Mouse (Mus musculus): ENCODE data around the gene Gm4869. TPM values are rescaled to one million over a fixed set of nuclear protein-coding genes. Genes with fewer than 3 reads are reported as not detected.
"Not testable (repeated sequence)": the region's sequence is repeated elsewhere in the genome, so short reads cannot be mapped to it uniquely, and the experiment has no call there.

Gene Gm4869
- polyA plus RNA-seq, 1 experiment from 2014 or later, result not detected

- 25% methylated on average over 14 of the region's 14 CpGs for WGBS
- ATAC-seq, result no peak
- Histone ChIP-seq H3K4me1 (ENCODE audit: control insufficient read depth, insufficient read depth, low read length) (peaks cover 29% of the 10 kb centered on the region), H3K27me3 (replicated peaks; ENCODE audit: control insufficient read depth, insufficient read depth, low read length) (no peaks in the 10 kb centered on the region), H3K4me2 (ENCODE audit: low read depth, low read length) (peak overlapping the region; percentile 50), H3K36me3 (ENCODE audit: control insufficient read depth, insufficient read depth, low read length) (no peaks in the 10 kb centered on the region), H3K9me3 (ENCODE audit: control insufficient read depth, low read length) (no peaks in the 10 kb centered on the region), H3K9ac (ENCODE audit: low read depth, low read length) (peak overlapping the region; percentile 57), H3K4me3 (ENCODE audit: low read length) (peak overlapping the region; percentile 2; the same call in 1 of the 2 replicates), H3K27ac (ENCODE audit: low read length) (peak overlapping the region; percentile 62)
These were observed 56.8 kb downstream of the Gm4869 start for GRCm38 (mm10) chr5:140501982-140502836.

- ATAC-seq, result peak; percentile 7
- under 1% methylated on average over 12 of the region's 12 CpGs for WGBS
- Histone ChIP-seq H3K4me2 (ENCODE audit: low read depth, low read length) (peak overlapping the region; percentile 50), H3K4me3 (ENCODE audit: low read length) (peak overlapping the region; percentile 23), H3K9ac (ENCODE audit: low read depth, low read length) (peak overlapping the region; percentile 57), H3K4me1 (ENCODE audit: control insufficient read depth, insufficient read depth, low read length) (peaks cover 35% of the 10 kb centered on the region), H3K27ac (ENCODE audit: low read length) (peak overlapping the region; percentile 62)
- H3K9me3 ChIP-seq (ENCODE audit: control insufficient read depth, low read length); H3K36me3 ChIP-seq (ENCODE audit: control insufficient read depth, insufficient read depth, low read length); H3K27me3 ChIP-seq (replicated peaks; ENCODE audit: control insufficient read depth, insufficient read depth, low read length): not testable (repeated sequence)
These were observed 57.5 kb downstream of the Gm4869 start for GRCm38 (mm10) chr5:140502925-140503324.

- Histone ChIP-seq H3K27me3 (replicated peaks; ENCODE audit: control insufficient read depth, insufficient read depth, low read length) (no peaks in the 10 kb centered on the region), H3K4me2 (ENCODE audit: low read depth, low read length) (peak within 1 kb of the TSS; percentile 80), H3K4me3 (ENCODE audit: low read length) (peak within 1 kb of the TSS; percentile 61), H3K9me3 (ENCODE audit: control insufficient read depth, low read length) (no peaks in the 10 kb centered on the region), H3K4me1 (ENCODE audit: control insufficient read depth, insufficient read depth, low read length) (peaks cover 51% of the 10 kb centered on the region), H3K27ac (ENCODE audit: low read length) (peak within 1 kb of the TSS; percentile 63), H3K36me3 (ENCODE audit: control insufficient read depth, insufficient read depth, low read length) (no peaks in the 10 kb centered on the region), H3K9ac (ENCODE audit: low read depth, low read length) (peak within 1 kb of the TSS; percentile 75)
- ATAC-seq, result peak; percentile 93
- under 1% methylated on average over 38 of the region's 38 CpGs for WGBS
These were observed 59.8 kb downstream of the Gm4869 start, which contains the start of gene Chst12 for GRCm38 (mm10) chr5:140505208-140505780. Gene Chst12 (plus strand): TSS chr5:140505550.

GRCm38 (mm10) chr5:140506096-140506794 is 60.8 kb downstream of the Gm4869 start:
- Histone ChIP-seq H3K4me1 (ENCODE audit: control insufficient read depth, insufficient read depth, low read length) (peaks cover 51% of the 10 kb centered on the region), H3K4me2 (ENCODE audit: low read depth, low read length) (peak overlapping the region; percentile 80), H3K27ac (ENCODE audit: low read length) (peak overlapping the region; percentile 53), H3K9ac (ENCODE audit: low read depth, low read length) (peak overlapping the region; percentile 75), H3K27me3 (replicated peaks; ENCODE audit: control insufficient read depth, insufficient read depth, low read length) (no peaks in the 10 kb centered on the region), H3K36me3 (ENCODE audit: control insufficient read depth, insufficient read depth, low read length) (no peaks in the 10 kb centered on the region), H3K9me3 (ENCODE audit: control insufficient read depth, low read length) (no peaks in the 10 kb centered on the region), H3K4me3 (ENCODE audit: low read length) (peak overlapping the region; percentile 61)
- no peak for ATAC-seq
- 26% methylated on average over 22 of the region's 22 CpGs for WGBS

GRCm38 (mm10) chr5:140507466-140508208 is 62.2 kb downstream of the Gm4869 start:
- Histone ChIP-seq H3K4me2 (ENCODE audit: low read depth, low read length) (0 out of 2 replicates have a peak overlapping the region, but pooled peaks have one; percentile 80), H3K4me3 (ENCODE audit: low read length) (no peak overlapping the region), H3K9me3 (ENCODE audit: control insufficient read depth, low read length) (no peaks in the 10 kb centered on the region), H3K27me3 (replicated peaks; ENCODE audit: control insufficient read depth, insufficient read depth, low read length) (no peaks in the 10 kb centered on the region), H3K9ac (ENCODE audit: low read depth, low read length) (peak overlapping the region; percentile 49; the same call in 1 of the 2 replicates), H3K4me1 (ENCODE audit: control insufficient read depth, insufficient read depth, low read length) (peaks cover 47% of the 10 kb centered on the region), H3K36me3 (ENCODE audit: control insufficient read depth, insufficient read depth, low read length) (no peaks in the 10 kb centered on the region), H3K27ac (ENCODE audit: low read length) (no peak overlapping the region)
- no peak for ATAC-seq
- 79% methylated on average over 14 of the region's 14 CpGs for WGBS

GRCm38 (mm10) chr5:140508686-140509085 is 63.2 kb downstream of the Gm4869 start:
- Histone ChIP-seq H3K4me3 (ENCODE audit: low read length) (no peak overlapping the region), H3K27me3 (replicated peaks; ENCODE audit: control insufficient read depth, insufficient read depth, low read length) (no peaks in the 10 kb centered on the region), H3K9ac (ENCODE audit: low read depth, low read length) (peak overlapping the region; percentile 49; the same call in 1 of the 2 replicates), H3K4me1 (ENCODE audit: control insufficient read depth, insufficient read depth, low read length) (peaks cover 40% of the 10 kb centered on the region), H3K27ac (ENCODE audit: low read length) (0 out of 2 replicates have a peak overlapping the region, but pooled peaks have one; percentile 19), H3K9me3 (ENCODE audit: control insufficient read depth, low read length) (no peaks in the 10 kb centered on the region), H3K36me3 (ENCODE audit: control insufficient read depth, insufficient read depth, low read length) (no peaks in the 10 kb centered on the region), H3K4me2 (ENCODE audit: low read depth, low read length) (no peak overlapping the region; the same call in 1 of the 2 replicates)
- 29% methylated on average over 8 of the region's 8 CpGs for WGBS
- no peak for ATAC-seq

GRCm38 (mm10) chr5:140509204-140509603 is 63.8 kb downstream of the Gm4869 start:
- no peak for ATAC-seq
- H3K4me1 ChIP-seq (ENCODE audit: control insufficient read depth, insufficient read depth, low read length), result peaks cover 45% of the 10 kb centered on the region
- H3K27ac ChIP-seq (ENCODE audit: low read length), result no peak overlapping the region
- H3K9me3 ChIP-seq (ENCODE audit: control insufficient read depth, low read length), result no peaks in the 10 kb centered on the region
- H3K27me3 ChIP-seq (replicated peaks; ENCODE audit: control insufficient read depth, insufficient read depth, low read length), result no peaks in the 10 kb centered on the region
- no peaks in the 10 kb centered on the region for H3K36me3 ChIP-seq (ENCODE audit: control insufficient read depth, insufficient read depth, low read length)
- no peak overlapping the region for H3K4me2 ChIP-seq (ENCODE audit: low read depth, low read length)
- WGBS, result 53% methylated on average over 9 of the region's 9 CpGs
- 0 out of 2 replicates have a peak overlapping the region, but pooled peaks have one; percentile 31 for H3K9ac ChIP-seq (ENCODE audit: low read depth, low read length)
- no peak overlapping the region for H3K4me3 ChIP-seq (ENCODE audit: low read length)

GRCm38 (mm10) chr5:140510012-140511000 is 64.9 kb downstream of the Gm4869 start:
- WGBS, result 55% methylated on average over 27 of the region's 27 CpGs
- no peaks in the 10 kb centered on the region for H3K9me3 ChIP-seq (ENCODE audit: control insufficient read depth, low read length)

More at GRCm38 (mm10) chr5:140510012-140511000, 64.9 kb downstream of the Gm4869 start:
- Histone ChIP-seq H3K27me3 (replicated peaks; ENCODE audit: control insufficient read depth, insufficient read depth, low read length) (no peaks in the 10 kb centered on the region), H3K27ac (ENCODE audit: low read length) (no peak overlapping the region), H3K4me2 (ENCODE audit: low read depth, low read length) (no peak overlapping the region), H3K4me1 (ENCODE audit: control insufficient read depth, insufficient read depth, low read length) (peaks cover 49% of the 10 kb centered on the region), H3K36me3 (ENCODE audit: control insufficient read depth, insufficient read depth, low read length) (no peaks in the 10 kb centered on the region), H3K9ac (ENCODE audit: low read depth, low read length) (no peak overlapping the region), H3K4me3 (ENCODE audit: low read length) (no peak overlapping the region)
- no peak for ATAC-seq

Data from intestine, embryonic 16.5 days (tissue).